Mouse (Mus musculus) cerebellum, adult 8-10 months (tissue): ENCODE measurements at regions not wholly inside any gene's neighbourhood (a gene's known extent, or its start where the extent isn't known, plus 50 kb on each side); places are given as distances from the start of the nearest gene placed in this dataset.
"Not testable (repeated sequence)": the region's sequence is repeated elsewhere in the genome, so short reads cannot be mapped to it uniquely, and the experiment has no call there.

Experiments used
- DNase-seq: peaks from one replicate; pipeline ENCODE4 v3.0.0; 2022

DNA sequence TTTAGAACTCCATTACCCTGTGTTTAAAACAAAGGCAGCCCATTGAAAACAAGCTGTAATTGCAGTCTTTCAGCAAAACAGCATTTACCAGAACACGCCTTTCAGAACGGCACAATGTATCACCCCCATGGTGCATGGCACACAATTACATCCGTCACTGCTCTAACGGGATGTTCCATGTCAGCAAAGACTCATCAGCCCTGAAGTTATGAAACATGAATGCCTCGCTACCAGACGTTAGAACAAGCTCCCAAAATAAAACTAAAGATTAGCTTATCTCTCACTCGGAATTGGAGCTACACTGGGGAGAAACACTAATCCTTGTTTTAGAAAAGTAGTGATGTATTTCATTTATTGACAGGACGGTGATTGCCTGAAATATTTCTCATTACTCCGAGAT, 301.4 kb downstream of the Tox3 start:
- no peak for DNase-seq

DNA sequence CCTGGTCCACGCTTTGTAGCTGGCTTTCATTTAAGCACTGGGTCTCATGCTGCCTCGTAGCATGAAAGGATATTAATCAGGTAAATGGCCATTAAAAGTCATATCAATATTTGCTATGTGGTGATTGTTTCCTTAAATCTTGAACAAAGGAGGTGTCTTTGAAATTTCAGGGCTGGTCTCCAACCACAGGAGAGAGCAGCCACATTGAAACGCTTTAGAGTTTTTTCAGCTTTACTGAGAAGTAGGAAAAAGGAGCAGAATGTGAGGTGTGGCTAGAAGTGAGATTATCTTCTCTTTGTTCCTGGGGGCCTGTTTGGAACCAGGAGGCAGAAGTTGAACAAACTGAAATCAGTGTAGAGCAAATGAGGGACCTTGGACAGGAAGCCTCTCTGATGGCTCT, 311.7 kb downstream of the Tox3 start:
- DNase-seq: no peak

- no peak for DNase-seq
These were observed 315.6 kb downstream of the Tox3 start for GRCm38 (mm10) chr8:90032572-90032971.

DNA sequence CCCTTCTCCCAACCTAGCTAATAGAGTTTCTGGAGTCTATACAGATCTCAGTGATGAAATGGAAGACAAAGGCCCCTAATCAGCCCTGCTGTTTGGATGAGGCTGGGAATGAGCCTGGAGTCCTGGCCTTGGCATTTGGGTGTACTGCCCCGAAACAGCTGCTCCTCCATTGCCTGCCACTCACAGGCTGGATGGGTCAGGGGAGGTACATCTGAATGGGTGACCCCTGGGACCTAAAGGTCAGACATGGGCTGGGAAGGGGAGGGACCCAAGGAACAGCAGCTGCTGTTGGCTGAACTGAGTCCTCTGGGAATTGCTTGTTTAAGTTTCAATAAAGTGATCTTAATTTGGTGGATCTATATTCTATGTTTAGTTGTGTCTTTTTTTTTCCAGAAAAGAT, 316.9 kb downstream of the Tox3 start:
- no peak for DNase-seq

GRCm38 (mm10) chr8:90017958-90018357, 330.2 kb downstream of the Tox3 start:
- not testable (repeated sequence) for DNase-seq

DNA sequence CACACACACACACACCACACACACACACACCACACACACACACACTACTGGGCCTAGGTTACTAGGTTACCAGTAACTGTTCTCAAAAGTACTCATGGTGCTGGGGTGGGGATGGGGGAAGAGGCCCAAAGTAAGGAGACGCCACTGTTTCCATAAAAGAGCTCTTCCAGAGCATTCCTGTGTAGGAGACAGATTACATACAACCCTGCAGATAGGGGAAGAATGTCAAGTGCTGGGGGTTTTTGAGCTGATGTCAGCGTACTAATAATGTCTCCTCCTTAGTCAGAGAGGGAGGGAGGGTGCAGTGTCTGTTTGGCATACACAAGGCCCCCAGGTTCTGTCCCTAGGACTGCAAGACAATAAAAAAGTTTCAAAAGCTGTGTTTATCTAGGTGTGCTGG, 334.4 kb downstream of the Tox3 start:
- DNase-seq: no peak

- no peak for DNase-seq
These were observed 336.3 kb downstream of the Tox3 start for GRCm38 (mm10) chr8:90011682-90012409.

- no peak for DNase-seq
These were observed 338.7 kb downstream of the Tox3 start for GRCm38 (mm10) chr8:90009431-90009830.

DNA sequence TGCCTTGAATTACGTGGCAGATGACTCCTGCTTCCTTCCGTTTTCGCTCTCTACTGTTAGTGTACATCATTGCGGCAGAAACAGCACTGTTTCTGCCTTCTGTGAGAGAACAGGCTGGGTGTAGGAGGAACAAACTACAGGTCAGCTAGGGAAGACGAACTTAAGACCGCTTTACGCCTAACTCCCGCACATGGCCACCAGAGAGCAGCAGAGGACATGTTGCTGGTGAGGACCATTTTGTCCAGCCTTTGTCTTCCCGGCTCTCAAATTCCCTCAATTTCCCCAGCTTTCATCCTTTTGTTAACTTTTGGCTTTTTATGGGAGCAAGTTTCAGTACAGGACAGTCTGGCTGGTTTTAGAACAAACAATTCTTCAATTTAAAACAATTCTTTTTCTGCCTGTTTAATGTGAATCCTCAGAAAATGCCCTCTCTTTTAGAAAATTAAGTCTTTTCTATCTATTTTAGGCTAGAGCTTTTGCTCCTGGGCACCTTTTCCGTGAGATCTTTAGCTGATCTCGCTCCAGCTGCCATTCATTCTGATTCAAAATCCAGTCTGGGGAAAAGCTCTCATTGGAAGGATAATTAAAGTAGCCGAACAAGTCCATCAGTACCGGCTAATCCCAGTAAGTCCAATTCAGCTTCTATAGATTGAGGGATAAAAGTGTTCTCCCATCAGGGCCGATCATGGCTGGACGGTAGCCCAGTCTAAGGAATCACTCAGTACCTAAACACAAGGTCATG, 347.1 kb downstream of the Tox3 start:
- DNase-seq: peak; percentile 74

DNA sequence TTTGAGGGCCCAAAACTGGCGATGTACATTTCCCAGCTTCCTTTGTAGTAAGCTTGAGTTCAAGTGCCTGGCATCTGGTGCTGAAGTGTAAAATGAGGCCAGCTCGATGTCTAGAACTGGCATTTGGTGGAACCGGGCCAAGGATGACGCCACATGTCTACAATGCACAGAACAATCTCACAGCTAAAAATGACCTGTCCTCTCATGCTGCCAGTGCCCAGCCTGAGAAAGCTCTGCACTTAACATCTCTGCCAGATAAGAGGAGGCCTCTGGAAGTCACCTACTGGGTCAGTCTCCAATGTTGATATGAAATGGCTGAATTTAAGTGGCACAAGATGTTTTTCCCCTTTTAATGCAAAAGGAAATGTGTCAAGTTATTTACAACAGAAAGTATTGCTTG, 354.4 kb downstream of the Tox3 start:
- DNase-seq: no peak

DNA sequence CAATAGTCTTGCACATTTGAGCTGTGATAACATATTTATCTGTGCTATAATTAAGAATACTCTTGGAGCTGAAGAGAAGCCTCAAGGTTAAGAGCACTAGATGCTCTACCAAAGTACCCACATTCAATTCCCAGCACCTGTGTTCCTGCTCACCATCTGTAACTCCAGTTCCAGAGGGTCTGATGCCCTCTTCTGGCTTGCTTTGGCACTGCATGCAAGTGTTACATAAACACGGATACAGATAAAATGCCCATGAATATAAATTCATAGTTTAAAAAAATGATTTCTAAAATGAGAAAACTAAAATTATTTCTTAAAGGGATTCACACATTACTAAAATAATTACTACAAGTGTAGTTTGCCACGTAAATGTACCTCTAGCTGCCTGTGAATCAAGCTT, 364.3 kb downstream of the Tox3 start:
- DNase-seq: no peak

DNA sequence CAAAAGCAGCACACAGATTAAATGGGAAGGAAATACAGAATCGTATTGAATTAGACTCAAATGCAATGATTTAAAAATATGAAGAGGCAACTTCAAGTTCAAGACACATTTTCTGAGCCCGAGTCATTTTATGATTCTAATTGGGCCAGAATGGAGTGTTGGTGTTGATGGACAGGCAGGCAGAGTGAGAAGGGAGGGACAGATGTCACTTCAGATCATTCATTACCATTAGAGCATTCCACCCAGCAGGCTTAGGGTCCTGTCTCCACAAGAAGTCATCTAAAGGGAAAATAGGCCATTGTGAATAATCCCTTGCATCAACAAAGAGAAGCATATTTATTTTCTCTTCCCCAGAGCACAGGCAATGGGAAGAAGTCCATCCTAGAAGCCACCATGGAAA, 365.6 kb downstream of the Tox3 start:
- no peak for DNase-seq

DNA sequence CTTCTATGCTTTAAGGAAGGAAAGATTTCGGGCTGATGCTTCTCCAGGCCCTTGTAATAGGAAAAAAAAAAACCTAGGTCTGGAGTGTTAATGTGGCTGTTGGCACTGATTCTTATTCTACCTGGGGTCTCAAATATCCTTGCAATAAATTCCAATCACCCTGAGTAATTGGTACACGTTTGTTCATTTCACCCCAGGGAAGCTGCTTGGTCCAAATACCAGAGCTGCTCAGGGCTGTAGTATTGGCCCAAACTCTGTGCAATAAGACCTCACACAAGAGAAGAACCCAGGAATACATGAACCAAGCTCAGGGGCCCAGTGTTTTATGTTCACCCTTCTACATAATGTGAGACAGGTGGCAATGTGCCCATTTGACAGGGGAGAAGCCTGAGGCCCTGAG, 366.8 kb downstream of the Tox3 start:
- DNase-seq: no peak

GRCm38 (mm10) chr8:89980441-89980840, 367.7 kb downstream of the Tox3 start:
- DNase-seq: no peak

- DNase-seq: no peak
These were observed 385.3 kb downstream of the Tox3 start for GRCm38 (mm10) chr8:89962799-89963198.

DNA sequence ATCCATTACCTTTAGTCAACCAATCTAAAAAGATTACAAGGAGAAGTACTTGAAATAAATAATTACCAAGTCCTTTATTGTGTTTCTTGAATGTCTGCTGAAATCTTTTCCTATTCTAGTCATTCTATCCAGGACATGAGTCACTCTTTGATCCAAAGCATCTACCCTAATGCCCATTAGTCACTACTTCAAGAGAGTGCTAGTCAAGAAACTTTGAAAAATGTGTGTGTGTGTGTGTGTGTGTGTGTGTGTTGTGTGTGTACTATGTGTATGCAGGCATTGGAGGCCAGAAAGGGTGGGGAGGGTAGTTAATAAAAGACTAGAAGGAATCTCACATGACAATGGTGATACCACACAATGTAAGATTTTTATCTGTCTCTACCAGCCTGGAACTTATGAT, 390.7 kb downstream of the Tox3 start:
- DNase-seq: no peak

DNA sequence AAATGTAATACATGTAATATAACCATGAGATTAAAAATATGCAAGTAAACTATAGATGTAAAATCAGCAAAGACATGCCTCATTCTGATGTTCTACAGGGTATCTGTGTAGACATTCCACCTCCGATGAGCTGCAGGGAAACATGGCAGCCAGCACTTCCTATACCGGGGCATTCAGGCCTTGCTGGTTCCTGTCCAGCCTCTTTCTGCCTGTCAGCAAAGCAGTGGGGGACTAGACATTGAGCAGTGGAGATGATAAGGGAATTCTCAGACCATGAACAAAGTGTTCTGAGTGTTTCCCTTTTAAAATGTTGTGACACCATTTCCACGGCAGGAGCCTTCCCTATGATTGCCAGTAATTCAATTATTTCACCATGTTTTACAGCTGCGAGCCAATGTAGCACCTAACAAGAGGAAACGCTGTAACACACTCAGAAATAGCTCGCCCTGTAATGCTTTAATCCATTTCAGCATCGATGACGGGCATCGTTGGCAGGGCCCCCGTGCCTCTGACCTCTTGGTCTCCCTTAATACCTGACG, 391.6 kb downstream of the Tox3 start:
- no peak for DNase-seq

DNA sequence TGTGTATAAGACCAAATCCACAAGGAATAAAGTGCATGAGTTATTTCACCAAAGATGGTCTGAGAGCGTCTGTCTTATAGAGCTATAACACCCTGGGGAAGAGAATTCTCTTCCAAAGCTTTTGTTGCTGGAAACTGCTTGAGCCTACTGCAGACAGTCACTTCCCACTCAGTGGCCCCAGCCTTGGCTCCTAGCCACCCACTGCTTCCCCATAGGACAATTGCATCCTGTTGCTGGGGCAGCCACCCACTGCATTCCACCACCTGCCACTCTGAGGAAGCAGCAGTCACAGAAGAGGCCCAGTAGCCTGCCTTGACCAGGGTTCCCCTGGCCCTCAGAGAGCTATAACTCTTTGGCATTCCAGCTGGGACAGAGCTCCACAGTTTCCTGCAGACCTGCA, 409.3 kb downstream of the Tox3 start:
- DNase-seq: no peak

DNA sequence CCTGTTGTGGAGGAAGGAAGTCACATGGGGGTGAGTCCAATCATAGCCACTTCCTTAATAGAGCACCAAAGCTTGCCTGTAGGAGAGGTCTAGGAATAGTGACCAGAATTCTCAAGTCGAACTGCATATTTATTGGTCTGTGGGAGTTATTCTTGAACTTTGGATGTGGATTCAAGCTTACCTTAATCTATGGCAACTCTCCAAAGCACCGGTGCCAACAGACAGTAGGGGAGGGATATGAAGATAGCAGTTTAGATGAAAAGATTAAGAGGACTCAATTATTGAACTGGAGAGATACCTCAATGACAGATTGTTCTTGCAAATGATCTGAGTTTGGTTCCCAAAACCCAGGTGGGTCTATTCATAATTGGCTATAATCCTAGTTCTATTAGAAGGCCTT, 413.6 kb downstream of the Tox3 start:
- no peak for DNase-seq

DNA sequence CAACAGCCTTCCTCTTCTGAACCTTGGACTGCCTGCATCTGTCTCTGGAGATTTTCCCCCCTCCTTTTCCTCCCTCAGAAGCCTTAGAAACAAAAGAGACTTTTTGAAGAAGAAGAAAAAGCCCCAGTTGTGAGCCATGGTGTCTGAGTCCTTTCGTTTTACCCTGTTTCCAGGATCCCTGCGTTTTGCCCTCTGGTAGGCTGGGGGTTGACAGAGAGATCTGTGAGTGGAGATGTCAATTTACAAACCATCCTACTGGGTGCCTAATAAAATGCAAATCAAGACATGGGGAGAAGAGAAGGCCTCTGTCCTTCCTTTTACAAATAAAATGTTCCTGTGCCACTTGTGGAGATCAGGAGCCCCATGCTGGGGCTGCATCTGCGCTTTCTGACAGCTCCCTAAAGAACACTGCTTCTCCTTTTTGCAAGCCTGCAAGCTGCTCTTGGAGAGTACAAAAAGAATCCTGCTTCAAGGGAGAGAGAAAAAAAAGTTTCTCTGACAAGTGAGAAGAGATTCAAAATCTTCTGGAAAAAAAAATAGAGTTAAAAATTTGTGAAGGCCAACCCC, 421.4 kb downstream of the Tox3 start:
- no peak for DNase-seq

- not testable (repeated sequence) for DNase-seq
These were observed 423.4 kb downstream of the Tox3 start for GRCm38 (mm10) chr8:89924697-89925096.

- no peak for DNase-seq
These were observed 434.1 kb downstream of the Tox3 start for GRCm38 (mm10) chr8:89914076-89914475.

DNA sequence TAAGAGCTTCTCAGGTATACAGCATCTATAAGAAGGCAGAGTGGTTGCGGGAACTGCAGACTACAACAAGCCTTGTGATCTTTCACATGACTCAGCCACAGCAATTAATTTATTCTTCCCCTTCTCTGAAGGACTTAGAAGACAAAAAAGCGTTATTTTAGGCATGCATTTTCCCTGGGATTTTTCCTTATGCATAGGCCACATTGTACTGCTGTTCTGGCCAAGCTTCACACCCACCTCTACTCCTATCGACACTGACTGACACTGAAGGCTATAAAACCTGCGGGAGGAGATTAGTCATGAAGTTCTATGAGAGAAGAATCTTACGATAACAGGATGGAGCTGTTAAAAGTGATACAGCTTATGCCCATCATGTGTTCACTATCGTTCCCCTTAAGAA, 441.9 kb downstream of the Tox3 start:
- no peak for DNase-seq

GRCm38 (mm10) chr8:89905588-89905987, 442.6 kb downstream of the Tox3 start:
- no peak for DNase-seq
